Mouse (Mus musculus) gastrocnemius, adult 2 months (tissue): ENCODE data around the gene Gm20388. TPM values are rescaled to one million over a fixed set of nuclear protein-coding genes. Genes with fewer than 3 reads are reported as not detected.
A peak's percentile ranks its signal among the peaks of the same experiment; 100 is the strongest.

ENCODE experiments used
- DNase-seq: peaks from one replicate; pipeline ENCODE4 v3.0.0; 2022
- H3K27ac ChIP-seq: fragments of 200-600 bp; 2 replicates; pipeline ENCODE4 v1.8.1; 2022; ENCODE audit warnings: mild to moderate bottlenecking
- H3K4me3 ChIP-seq: fragments of 200-600 bp; 2 replicates; pipeline ENCODE4 v1.8.1; 2022; ENCODE audit warnings: mild to moderate bottlenecking, moderate library complexity
- CTCF ChIP-seq: fragments of 200-600 bp; IDR thresholded peaks from 2 replicates; pipeline ENCODE4 v1.8.1; 2022; ENCODE audit warnings: antibody characterized with exemption, mild to moderate bottlenecking, moderate library complexity
- intact Hi-C: fragments of 180-260 bp; cut with DNase I; formaldehyde crosslinking; loops from one replicate; pipeline ENCODE4 v1.15.1; 2025
- total RNA-seq, 2 experiments: library from RNA; stranded (reverse); gene quantifications; 2 replicates each; pipeline ENCODE4 v1.2.3; 2021

Gm20388 gene
- total RNA-seq, 2 experiments from 2014 or later, result 6.1 to 15.0 TPM

DNA sequence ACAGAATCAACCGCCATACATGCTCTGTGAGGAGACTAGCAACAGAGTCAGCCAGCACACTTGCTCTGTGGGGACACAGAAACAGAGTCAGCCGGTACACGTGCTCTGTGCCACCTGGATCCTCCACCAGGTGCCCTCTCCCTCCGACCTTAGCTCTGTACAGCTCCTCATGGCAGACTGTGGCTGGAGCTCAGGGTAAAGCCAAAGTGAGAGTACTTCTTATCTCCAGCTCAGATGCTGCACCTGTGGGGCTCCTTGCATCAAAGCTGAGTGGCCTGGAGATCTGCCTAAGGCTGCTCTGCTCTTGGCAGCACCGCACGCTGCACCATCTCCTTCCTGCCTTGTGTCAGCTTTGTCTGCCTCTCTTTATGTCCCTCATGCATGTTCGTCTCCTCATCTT, 4279.7 kb downstream of the Gm20388 start:
- intact Hi-C loops, result no loop called here
- DNase-seq, result no peak
- Histone ChIP-seq H3K4me3 (no peak overlapping the region), H3K27ac (no peak overlapping the region)
- TF ChIP-seq CTCF, result no peak

DNA sequence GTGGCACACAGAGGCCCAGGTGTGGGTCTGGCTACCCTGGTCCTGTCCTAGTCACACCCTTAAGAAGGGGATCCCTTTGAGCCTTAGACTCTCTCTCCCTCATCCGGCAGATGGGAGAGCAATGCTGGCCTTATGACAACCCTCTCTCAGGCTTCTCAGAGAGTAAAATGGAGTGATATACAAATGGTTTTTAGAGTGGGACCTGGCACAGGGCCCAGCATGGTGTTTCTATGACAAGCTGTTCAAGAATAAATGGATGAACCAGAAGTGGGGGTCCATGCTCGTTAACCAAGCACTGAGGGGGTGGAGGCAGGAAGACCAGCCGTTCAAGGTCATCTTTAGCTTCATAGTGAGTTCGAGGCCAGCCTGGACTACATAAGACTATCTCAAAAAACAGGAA, 4281.6 kb downstream of the Gm20388 start:
- intact Hi-C loops, result no loop called here
- no peak overlapping the region for H3K4me3 ChIP-seq
- peak overlapping the region; percentile 67 for H3K27ac ChIP-seq
- no peak for DNase-seq
- TF ChIP-seq CTCF, result no peak

DNA sequence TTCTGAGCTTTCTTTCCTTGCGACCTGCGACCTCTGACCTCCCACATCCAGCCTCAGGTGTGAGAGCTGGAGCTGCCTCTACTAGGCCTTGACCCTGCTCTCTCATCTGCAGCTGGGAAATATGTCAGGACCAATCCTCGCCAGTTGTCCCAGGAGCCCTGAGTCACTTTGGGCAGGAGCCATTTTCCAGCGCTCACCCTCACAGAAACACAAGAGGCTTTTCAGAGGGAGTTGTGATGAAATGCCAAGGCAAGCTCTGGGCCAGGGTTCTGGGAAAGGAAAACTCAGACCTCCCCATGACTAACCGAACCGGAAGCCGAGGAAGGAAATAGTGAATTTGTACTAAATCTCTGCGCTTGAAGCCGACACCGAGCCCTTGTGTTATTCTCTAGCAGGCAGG, 4282.3 kb downstream of the Gm20388 start:
- Histone ChIP-seq H3K27ac (peak overlapping the region; percentile 67), H3K4me3 (peak overlapping the region; percentile 48)
- DNase-seq, result peak; percentile 80
- intact Hi-C loops, result no loop called here
- TF ChIP-seq CTCF, result no peak

DNA sequence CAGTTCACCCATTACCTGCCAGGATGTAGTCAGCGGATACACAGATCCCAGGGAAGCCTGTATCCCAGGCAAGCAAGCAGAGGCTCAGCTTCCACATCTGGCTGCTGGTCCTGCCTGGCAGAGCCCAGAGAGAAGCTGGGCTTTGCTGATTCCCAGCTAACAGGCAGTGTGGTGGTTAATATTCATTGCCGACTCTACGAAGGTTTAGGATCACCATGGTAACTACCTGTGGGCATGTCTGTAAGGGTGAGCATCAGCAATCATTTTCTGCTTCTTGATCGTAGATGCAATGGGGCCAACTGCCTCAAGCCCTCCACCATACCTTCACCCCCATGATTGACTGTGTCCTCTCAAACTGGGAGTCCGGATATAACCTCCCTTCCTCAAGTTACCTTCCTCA, 4283.4 kb downstream of the Gm20388 start:
- no peak overlapping the region for H3K4me3 ChIP-seq
- no peak overlapping the region for H3K27ac ChIP-seq
- no peak for TF ChIP-seq CTCF
- intact Hi-C loops, result no loop called here
- no peak for DNase-seq

- no peak for TF ChIP-seq CTCF
- peak overlapping the region; percentile 43; the same call in 1 of the 2 replicates for H3K27ac ChIP-seq
Observed at GRCm38 (mm10) chr8:124196195-124196594, 4285.6 kb downstream of the Gm20388 start.

GRCm38 (mm10) chr8:124196797-124197196, 4286.2 kb downstream of the Gm20388 start:
- peak overlapping the region; percentile 43; the same call in 1 of the 2 replicates for H3K27ac ChIP-seq
- intact Hi-C loops, result no loop called here

More at GRCm38 (mm10) chr8:124196195-124196594, 4285.6 kb downstream of the Gm20388 start:
- DNase-seq, result peak; percentile 63
- intact Hi-C loops, result no loop called here
- H3K4me3 ChIP-seq, result no peak overlapping the region

GRCm38 (mm10) chr8:124198230-124198629, 4287.6 kb downstream of the Gm20388 start:
- no peak for DNase-seq
- intact Hi-C loops, result no loop called here
- no peak overlapping the region for H3K4me3 ChIP-seq
- TF ChIP-seq CTCF, result no peak
- H3K27ac ChIP-seq, result no peak overlapping the region

More at GRCm38 (mm10) chr8:124196797-124197196, 4286.2 kb downstream of the Gm20388 start:
- DNase-seq, result no peak
- TF ChIP-seq CTCF, result no peak
- no peak overlapping the region for H3K4me3 ChIP-seq

GRCm38 (mm10) chr8:124200400-124200799, 4289.8 kb downstream of the Gm20388 start:
- no peak for DNase-seq
- intact Hi-C loops, result no loop called here
- Histone ChIP-seq H3K4me3 (no peak overlapping the region), H3K27ac (no peak overlapping the region)
- no peak for TF ChIP-seq CTCF

- Histone ChIP-seq H3K4me3 (no peak overlapping the region), H3K27ac (no peak overlapping the region)
- no peak for TF ChIP-seq CTCF
- intact Hi-C loops, result no loop called here
- DNase-seq, result no peak
Observed at GRCm38 (mm10) chr8:124201706-124202105, 4291.1 kb downstream of the Gm20388 start.

DNA sequence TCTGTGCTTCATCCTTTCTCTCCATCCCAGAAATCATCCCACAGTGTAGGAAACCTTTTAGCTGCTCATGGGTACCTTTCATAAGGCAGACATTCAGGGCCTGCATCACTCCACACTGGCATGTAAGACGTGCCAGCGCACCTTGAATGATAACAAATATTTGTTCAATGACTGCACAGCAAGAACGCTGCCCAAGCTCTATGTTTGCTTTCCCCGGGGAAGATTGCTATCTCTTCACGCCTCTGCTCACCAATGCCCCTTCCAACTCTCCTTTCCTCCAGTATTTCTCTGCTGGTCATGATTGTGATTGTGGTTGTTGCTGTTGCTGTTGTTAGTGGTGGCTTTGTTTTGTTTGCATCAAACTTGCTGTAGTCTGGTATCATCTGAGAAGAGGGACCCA, 4292.3 kb downstream of the Gm20388 start:
- intact Hi-C loops, result no loop called here
- no peak overlapping the region for H3K27ac ChIP-seq
- no peak for TF ChIP-seq CTCF

DNA sequence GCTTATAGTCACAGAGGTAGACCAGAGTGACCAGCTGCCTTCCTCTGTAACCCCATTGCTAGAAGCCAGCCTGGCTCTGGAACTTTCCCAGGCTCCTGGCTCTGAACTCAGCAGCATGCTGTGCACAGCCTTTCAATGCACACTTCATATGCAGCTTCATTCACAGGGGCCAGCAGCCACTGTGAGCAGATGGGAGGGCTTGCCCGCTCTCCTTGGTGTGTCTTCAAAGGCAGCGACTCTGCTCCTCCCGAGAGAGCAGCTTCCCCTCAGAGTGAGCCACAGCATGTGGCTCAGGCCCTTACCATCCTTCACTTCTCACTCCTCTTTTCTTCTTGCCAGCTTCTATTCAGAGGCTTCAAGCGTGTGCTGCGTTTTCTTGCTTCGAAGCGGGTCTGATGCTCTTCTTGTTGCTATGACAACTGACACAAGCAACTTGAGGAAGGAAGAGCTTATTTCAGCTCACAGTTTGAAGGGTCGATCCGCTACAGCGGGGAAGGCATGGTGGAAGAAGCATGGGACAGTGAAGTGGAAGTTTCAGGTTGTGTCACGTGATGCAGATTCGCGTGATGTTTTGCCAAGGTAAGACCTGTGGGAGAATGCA, 4293.5 kb downstream of the Gm20388 start:
- H3K4me3 ChIP-seq, result no peak overlapping the region
- H3K27ac ChIP-seq, result no peak overlapping the region
- intact Hi-C loops, result no loop called here
- TF ChIP-seq CTCF, result no peak
- no peak for DNase-seq

More for the DNA sequence above, 4292.3 kb downstream of the Gm20388 start:
- H3K4me3 ChIP-seq, result no peak overlapping the region
- no peak for DNase-seq

DNA sequence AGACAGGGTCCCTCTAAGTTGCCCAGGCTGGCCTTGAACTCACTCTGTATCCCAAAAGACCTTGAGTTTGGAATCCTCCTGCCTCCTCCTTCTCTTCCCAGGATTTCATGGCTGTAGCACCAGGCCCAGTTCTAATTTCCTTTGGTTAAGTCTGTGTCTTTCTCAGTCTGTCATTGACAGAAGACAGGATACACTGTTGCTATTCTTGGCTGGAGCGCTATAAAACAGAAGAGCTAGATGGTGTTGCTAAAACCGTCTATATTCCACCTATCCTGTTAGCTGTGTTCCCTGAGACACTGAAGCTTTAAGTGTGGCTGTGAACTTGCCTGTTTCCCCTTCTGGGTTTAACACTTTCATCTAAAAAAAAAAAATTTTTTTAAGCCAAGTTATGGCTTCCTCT, 4301.5 kb downstream of the Gm20388 start:
- DNase-seq, result no peak
- TF ChIP-seq CTCF, result no peak
- no peak overlapping the region for H3K27ac ChIP-seq
- no peak overlapping the region for H3K4me3 ChIP-seq
- intact Hi-C loops, result no loop called here

- no peak for DNase-seq
- intact Hi-C loops, result no loop called here
- Histone ChIP-seq H3K27ac (no peak overlapping the region), H3K4me3 (no peak overlapping the region)
- TF ChIP-seq CTCF, result no peak
Observed at GRCm38 (mm10) chr8:124216951-124217350, 4306.3 kb downstream of the Gm20388 start.

- no peak for DNase-seq
- intact Hi-C loops, result loop anchor here (2.0 to 5.0 kb wide), 3 partner anchors 52 to 178 kb away; no protein-coding TSS in a partner anchor
- no peak for TF ChIP-seq CTCF
- Histone ChIP-seq H3K4me3 (no peak overlapping the region), H3K27ac (no peak overlapping the region)
Observed at GRCm38 (mm10) chr8:124229883-124230282, 4319.2 kb downstream of the Gm20388 start.
